Mouse (Mus musculus): ENCODE results near the gene Ganab.

Ganab gene

GRCm38 (mm10) chr19:8954171-8954570, 56.3 kb downstream of the Ganab start:
- CTCF ChIA-PET, result interaction anchor here (0.5 to 1.2 kb wide), 4 partner anchors 12 to 123 kb away, joined by 4 to 9 read pairs (median 7); partner anchors contain the start of gene Eef1g

GRCm38 (mm10) chr19:8962256-8962655, 64.4 kb downstream of the Ganab start:
- CTCF ChIA-PET, result interaction anchor here (1.1 kb wide), 1 partner anchor 199 kb away, joined by 3 read pairs; no protein-coding TSS in a partner anchor

- CTCF ChIA-PET, result interaction anchor here (1.0 kb wide), 1 partner anchor 35 kb away, joined by 3 read pairs; no protein-coding TSS in a partner anchor
Observed at GRCm38 (mm10) chr19:8965075-8965474, 67.2 kb downstream of the Ganab start.

- CTCF ChIA-PET, result interaction anchor here (0.7 to 1.4 kb wide), 2 partner anchors 12 to 237 kb away, joined by 5 to 6 read pairs; partner anchors contain the start of gene Tut1
Observed at GRCm38 (mm10) chr19:8965771-8966170, 67.9 kb downstream of the Ganab start.

GRCm38 (mm10) chr19:8966198-8966589, 68.3 kb downstream of the Ganab start:
- CTCF ChIA-PET, result interaction anchor here (0.7 to 1.4 kb wide), 2 partner anchors 13 to 238 kb away, joined by 5 to 6 read pairs; partner anchors contain the start of gene Tut1

All from spleen, embryonic (tissue).